Mouse (Mus musculus) bone marrow, adult 2 months (tissue): ENCODE data around the gene Gbp2b. TPM values are rescaled to one million over a fixed set of nuclear protein-coding genes. Genes with fewer than 3 reads are reported as not detected.

Experiments used
- H3K27ac ChIP-seq: fragments of 200-500 bp; 2 replicates; pipeline ENCODE4 v1.5.1; 2012; ENCODE audit warnings: low read depth, mild to moderate bottlenecking, control low read depth, inconsistent platforms, low read length; ENCODE audit not compliant: control insufficient read depth, poor library complexity, insufficient read depth
- H3K4me1 ChIP-seq: fragments of 200-500 bp; 2 replicates; pipeline ENCODE4 v1.6.1; 2011; ENCODE audit warnings: low read length; ENCODE audit not compliant: control insufficient read depth, insufficient read depth
- H3K4me3 ChIP-seq: fragments of 200-500 bp; replicated peaks from 2 replicates; pipeline ENCODE3; 2011; ENCODE audit warnings: mild to moderate bottlenecking, low read depth, low read length, control low read depth; ENCODE audit not compliant: control insufficient read depth
- CTCF ChIP-seq: fragments of 200-500 bp; IDR thresholded peaks from 2 replicates; pipeline ENCODE4 v1.5.1; 2011; ENCODE audit warnings: low read length, control low read depth; ENCODE audit not compliant: control insufficient read depth, insufficient read depth
- POLR2A ChIP-seq: fragments of 200-500 bp; IDR thresholded peaks from 2 replicates; pipeline ENCODE4 v1.6.1; 2011; ENCODE audit warnings: low read depth, mild to moderate bottlenecking, control low read depth, low read length, borderline replicate concordance; ENCODE audit not compliant: control insufficient read depth
- WGBS: fragments of 180-500 bp; shearing (Covaris S2); methylation state at CpG from one replicate; pipeline ENCODE4 v1.1.7; 2018; 5-methylcytosine and 5-hydroxymethylcytosine counted together
- polyA plus RNA-seq: library from polyadenylated mRNA; stranded (reverse); fragments of >200 nt; gene quantifications from 2 replicates; pipeline ENCODE4 v1.2.4, GENCODE M21; 2011; ENCODE audit warnings: low replicate concordance; ENCODE audit not compliant: missing spikeins, insufficient read depth, insufficient read length

The Gbp2b gene
- not detected in 2 replicates for polyA plus RNA-seq

DNA sequence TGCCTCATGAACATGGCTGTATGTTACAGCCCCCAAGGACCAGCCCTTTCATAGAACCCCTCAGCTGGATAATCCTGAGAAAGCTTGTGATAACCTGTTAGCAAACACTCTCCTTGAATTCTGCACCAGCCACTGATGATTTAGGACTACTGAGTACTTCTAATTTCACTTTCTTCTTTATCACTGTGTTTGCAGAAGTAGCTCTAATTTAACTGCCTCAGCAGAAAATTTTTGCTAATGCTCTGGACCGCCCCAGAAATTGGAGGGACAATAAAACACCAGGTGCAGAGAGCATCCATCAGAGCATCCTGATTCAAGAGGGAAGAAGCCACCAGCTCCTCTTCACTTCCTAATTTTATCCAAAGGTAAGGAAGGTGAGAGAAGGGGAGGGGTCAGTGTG lies at the start of gene Gbp2b:
TSS of gene Gbp2b (plus strand) at position 301 of the 400 bp plus-strand sequence.
- 79% methylated on average over 1 of the region's 1 CpGs for WGBS
- Histone ChIP-seq H3K4me3 (no peak within 1 kb of the TSS), H3K27ac (no peak within 1 kb of the TSS), H3K4me1 (peaks cover 2% of the 10 kb centered on the region; the same call in 1 of the 2 replicates)
- TF ChIP-seq CTCF (no peak), POLR2A (no peak)

DNA sequence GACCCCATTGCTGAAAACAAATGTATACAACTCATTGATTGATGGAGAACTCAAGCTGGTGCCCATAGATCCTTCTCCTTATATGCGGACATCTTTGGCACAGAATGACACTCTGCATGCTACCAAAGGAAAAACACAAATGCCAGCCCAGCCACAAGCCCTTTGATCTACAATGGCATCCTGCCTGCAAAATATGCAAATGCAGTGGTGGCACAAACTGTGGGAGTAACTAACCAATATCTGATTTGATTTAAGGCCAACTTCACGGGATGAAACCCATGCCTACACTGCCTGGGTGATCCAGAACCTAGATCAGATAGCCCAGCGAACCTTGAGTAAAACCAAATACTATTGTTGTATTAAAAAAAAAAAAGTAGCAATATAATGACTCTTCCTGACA lies 48.0 kb upstream of the Gbp2b start:
- H3K27ac ChIP-seq, result no peak overlapping the region
- H3K4me1 ChIP-seq, result no peaks in the 10 kb centered on the region
- 68% methylated on average over 3 of the region's 3 CpGs for WGBS
- no peak overlapping the region for H3K4me3 ChIP-seq
- TF ChIP-seq POLR2A, result no peak
- TF ChIP-seq CTCF, result no peak

DNA sequence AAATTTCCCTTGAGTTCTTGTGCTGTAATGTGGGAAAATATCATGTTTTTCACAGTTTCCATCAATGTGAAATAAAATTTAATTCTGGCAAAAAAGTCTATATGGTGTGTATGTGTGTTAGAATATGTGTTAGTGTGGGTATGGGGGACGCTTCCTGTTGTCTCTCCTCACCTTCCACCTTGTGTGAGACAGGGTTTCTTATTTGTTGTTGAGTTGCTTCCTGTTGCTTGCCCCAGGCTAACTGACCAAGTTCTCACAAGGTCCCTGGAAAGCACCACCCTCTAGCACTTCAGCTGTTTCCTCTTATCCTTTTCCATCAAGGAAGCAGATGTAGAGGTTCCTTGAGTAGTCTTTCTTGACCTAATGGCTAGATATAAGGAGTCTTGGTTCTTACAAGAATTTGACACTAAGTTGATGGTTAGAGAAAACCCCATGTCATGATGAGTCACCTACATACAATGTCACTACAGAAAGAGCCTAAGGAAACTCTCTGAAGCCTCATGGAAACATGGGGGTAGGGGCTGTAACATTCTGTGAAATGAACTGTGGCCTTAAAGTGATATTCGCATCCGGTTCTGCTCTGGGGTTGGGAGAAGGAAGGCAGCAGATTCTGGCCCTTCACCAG lies 44.5 kb upstream of the Gbp2b start:
- 93% methylated on average over 3 of the region's 3 CpGs for WGBS
- TF ChIP-seq POLR2A, result no peak
- Histone ChIP-seq H3K4me3 (no peak overlapping the region), H3K27ac (no peak overlapping the region), H3K4me1 (no peaks in the 10 kb centered on the region)

DNA sequence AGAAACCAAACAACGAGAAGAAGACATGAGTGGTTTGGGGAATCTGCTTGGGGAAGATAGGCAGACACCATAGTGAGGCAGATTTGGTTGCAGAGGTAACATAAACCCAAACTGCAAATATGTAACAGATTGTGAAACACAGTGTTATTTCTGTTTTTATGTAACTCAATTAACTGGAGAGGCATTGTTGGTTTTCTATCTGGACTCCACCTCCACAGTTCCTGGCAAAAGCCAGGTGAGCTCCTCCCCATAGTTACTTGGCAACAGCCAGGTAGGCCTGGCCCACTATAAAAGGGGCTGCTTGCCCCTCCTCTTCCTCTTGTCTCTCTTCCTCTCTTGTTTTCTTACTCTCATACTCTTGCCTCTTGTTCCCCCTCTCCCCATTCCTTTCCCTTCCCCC lies 40.0 kb upstream of the Gbp2b start:
- H3K4me1 ChIP-seq, result no peaks in the 10 kb centered on the region; the same call in 1 of the 2 replicates
- H3K4me3 ChIP-seq, result no peak overlapping the region
- 49% methylated on average over 1 of the region's 1 CpGs for WGBS
- H3K27ac ChIP-seq, result no peak overlapping the region
- TF ChIP-seq CTCF (no peak), POLR2A (no peak)

DNA sequence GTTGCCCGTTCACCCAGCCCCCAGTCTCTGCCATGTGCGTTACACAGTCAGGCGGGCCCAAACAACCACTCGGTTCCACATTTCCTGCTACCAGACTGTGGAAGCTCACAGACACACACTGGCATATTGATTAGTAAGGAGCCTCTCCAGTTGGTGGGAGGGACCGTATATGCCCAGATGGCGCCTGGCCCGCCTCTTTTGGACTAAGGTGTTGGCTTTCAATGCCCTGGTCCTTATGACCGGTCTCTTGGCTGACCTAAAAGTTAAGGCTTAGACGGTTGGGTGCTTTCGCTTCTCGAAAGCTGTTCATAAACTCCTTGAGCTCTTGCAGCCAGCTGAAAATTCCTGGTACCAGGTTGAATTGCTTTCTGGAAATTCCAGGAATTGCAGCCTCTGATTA lies 39.0 kb upstream of the Gbp2b start:
- no peak overlapping the region for H3K4me3 ChIP-seq
- H3K4me1 ChIP-seq, result no peaks in the 10 kb centered on the region; the same call in 1 of the 2 replicates
- no peak for TF ChIP-seq POLR2A
- TF ChIP-seq CTCF, result no peak
- H3K27ac ChIP-seq, result no peak overlapping the region
- 80% methylated on average over 11 of the region's 11 CpGs for WGBS

DNA sequence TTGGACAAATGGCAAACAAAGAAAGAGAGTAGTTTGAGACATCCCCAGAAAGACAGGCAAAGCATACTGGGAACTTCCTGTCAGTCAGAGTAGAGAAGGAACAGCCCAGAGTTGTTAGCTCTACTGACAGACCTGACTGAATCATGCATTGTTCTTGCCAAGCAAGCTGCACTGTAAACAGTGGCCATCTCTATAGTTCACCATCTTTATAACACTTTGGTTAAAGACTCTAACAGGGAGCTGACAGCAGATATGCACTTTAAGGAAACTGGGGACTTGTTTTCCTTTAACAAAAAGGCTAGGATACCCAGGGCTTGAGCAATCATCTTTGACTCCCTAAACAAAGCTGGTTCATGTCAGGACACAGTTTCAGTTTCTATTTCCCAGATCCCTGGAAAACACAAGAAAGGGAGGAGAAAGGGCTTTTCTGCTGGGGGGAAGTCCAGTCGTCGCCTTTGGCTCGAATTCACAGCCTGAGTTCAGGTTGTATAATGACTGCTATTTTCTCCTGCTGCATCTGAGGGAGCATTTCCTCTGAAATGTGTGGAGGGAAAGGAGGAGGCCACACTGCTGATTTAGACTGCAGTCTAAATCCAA lies 34.9 kb upstream of the Gbp2b start, which contains the start of gene Gbp3:
TSS of gene Gbp3 (plus strand) at position 395 of the 597 bp plus-strand sequence.
- Histone ChIP-seq H3K4me1 (peaks cover 1% of the 10 kb centered on the region; the same call in 1 of the 2 replicates), H3K4me3 (peak within 1 kb of the TSS; percentile 69), H3K27ac (peak within 1 kb of the TSS; percentile 53)
- TF ChIP-seq POLR2A (no peak), CTCF (no peak)
- 4% methylated on average over 3 of the region's 3 CpGs for WGBS

DNA sequence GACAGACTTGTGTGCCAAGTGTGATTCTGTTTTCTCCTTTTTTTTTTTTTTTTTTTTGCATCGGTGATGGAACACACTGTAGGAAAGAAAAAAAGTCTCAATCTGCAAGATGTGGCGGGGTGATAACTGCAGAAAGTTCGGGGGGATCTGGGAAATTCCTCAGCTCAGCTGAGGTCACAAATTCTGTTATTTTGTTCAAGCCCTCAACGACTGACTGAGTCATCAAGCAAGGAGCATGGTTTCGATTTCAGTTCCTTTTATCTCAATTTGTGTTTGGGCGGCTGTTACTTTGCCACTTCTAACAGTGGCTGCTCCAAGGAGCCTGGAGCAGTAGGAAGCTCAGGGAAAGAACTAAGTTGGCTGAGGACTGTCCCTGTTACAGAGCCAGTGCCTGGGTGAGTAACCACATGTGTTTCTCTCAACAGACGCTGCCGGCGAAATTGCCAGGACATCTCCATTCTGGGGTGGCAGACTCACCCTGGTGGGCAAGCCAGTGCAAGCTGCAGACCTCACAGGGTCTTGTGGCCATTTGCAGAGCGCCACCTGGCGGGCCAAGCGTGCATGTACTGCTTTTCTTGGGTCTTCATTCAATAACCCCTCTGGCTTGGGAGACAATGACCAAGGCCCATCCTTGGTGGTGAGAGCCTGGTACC lies 34.2 kb upstream of the Gbp2b start:
- Histone ChIP-seq H3K4me3 (peak overlapping the region; percentile 69), H3K4me1 (peaks cover 1% of the 10 kb centered on the region; the same call in 1 of the 2 replicates), H3K27ac (peak overlapping the region; percentile 53)
- WGBS, result under 1% methylated on average over 12 of the region's 12 CpGs
- TF ChIP-seq POLR2A (peak; percentile 34; the same call in 1 of the 2 replicates), CTCF (peak; percentile 98)

DNA sequence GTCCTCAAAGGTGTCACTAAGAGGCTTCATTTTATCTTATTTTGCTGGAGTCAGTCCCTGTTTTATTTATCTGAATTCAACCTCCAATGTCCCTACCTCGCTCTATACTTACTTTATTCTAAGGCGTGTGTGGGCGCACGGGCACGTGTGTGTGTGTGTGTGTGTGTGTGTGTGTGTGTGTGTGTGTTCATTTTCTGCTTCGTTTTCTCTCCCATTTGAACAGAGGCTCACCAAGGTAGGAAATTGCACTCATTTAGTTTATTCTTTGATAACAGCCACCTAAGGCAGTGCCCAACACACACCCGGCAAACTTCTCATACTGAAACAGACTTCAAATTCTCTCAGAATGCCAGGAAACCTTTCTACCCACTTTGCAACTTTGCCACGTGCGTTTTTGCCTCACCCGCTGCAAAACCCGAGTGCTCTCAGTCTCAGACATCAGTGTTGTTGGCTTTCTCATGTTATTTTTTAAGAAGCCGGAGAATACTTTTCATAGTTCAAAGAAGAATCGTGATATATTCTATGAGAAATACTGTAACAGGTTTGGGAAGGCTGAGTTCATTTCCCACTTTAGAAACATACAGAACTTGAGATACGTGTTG lies 33.5 kb upstream of the Gbp2b start:
- no peak for TF ChIP-seq POLR2A
- TF ChIP-seq CTCF, result no peak
- no peak overlapping the region for H3K27ac ChIP-seq
- 39% methylated on average over 14 of the region's 14 CpGs for WGBS

More for the DNA sequence above, 33.5 kb upstream of the Gbp2b start:
- no peak overlapping the region for H3K4me3 ChIP-seq
- H3K4me1 ChIP-seq, result peaks cover 1% of the 10 kb centered on the region; the same call in 1 of the 2 replicates
